Mouse (Mus musculus) heart, adult 18-20 months (tissue): ENCODE results near the gene Hsf4. TPM values are rescaled to one million over a fixed set of nuclear protein-coding genes. Genes with fewer than 3 reads are reported as not detected.
A peak's percentile ranks its signal among the peaks of the same experiment; 100 is the strongest.

Experiments used
- DNase-seq, 2 experiments: peaks; one replicate each; pipeline ENCODE4 v3.0.0; 2021 to 2022; ENCODE audit warnings: mixed read lengths in 1 of 2
- microRNA-seq, 2 experiments: library from miRNA; unstranded; fragments of <30 nt; microRNA quantifications; one replicate each; pipeline ENCODE4 v1.2.0; 2022
- total RNA-seq, 2 experiments: library from RNA; stranded (reverse); gene quantifications; 2 replicates each; pipeline ENCODE4 v1.2.3; 2021

Hsf4 gene
- total RNA-seq, 2 experiments from 2014 or later, result 4.6 to 4.7 TPM

DNA sequence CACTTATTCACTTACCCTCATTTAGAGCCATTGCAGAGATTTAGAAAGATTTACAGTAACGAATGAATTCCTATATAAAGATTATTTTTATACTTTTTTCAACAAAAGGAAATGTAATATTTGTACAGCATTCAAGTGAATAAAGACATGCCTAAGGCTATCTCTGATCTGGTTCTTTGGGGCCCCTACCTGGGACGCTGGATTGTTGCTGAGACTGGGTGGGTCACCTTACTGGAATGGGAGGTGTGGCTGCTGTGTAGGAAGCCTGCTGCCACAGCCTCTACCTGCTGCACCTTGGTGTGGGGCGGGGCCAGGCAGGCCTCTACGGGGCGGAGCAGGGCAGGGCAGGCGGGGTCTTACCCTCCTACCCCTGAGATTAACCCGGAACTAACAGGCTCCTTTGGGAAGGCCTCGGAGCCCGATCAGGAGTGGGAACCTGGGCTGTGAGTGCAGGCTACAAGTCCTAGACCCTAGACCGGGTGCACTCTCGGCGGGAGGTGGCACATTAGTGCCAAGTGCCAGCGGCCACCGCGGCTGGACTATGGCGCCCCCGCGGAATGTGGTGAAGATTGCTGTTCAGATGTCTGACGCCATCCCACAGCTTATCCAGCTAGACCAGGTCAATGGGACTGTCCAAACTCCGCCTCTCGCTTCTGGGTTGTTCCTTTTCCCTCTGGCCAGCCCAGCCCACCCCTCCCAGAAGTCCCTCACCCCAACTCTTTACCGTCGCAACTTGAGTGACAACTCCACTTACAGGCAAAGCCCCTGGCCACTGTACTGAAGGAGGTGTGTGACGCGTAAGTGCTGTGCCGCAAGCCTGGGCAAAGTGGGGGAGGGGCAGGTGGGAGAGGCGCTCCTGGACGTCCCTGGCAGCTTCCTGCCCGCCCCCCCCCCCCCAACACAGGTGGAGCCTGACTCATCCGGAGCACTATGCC lies 35.9 kb downstream of the Hsf4 start, which contains the start of gene Elmo3:
Elmo3 (plus strand) TSS at position 391 of the 935 bp plus-strand sequence.
- peak; percentile 43 to 51 for DNase-seq

DNA sequence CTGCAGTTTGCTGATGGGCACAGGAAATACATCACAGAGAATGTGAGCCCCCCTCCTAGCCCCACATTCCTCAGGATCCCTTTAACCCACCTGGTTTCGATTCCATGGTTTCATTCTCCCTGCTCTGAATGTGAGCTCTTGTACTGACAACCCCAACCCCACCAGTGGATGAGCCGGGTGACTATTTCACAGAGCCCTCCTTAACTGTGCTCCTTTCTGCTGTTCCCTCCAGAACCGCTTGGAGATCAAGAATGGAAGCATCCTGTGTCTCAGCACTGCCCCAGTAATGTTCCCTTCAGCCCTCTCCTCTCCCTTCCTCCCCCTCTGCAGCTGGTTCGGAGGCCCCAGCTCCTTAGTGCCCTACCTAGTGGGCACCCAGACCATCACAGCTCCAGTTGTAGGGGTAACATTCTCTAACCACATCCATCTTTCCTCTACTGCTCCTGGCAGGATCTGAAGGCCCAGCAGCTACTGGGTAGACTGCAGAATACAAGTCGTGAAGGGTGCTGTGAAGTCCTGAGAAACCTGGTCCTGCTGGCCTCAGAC lies 36.6 kb downstream of the Hsf4 start:
- DNase-seq, result no peak

DNA sequence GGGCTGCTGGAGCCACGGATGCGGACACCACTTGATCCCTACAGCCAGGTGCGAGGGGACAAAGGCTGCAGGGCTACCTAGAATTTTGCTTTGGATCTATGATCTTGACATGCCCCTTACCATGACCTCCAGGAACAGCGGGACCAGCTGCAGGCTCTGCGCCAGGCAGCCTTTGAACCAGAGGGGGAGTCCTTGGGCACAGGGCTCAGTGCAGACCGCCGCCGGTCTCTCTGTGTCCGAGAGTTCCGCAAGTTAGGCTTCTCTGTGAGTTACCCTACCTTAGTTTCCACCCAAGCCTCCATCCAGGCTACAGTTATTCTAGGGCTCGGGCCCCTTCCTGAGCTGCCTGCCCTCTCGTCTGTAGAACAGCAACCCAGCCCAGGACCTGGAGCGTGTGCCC lies 38.1 kb downstream of the Hsf4 start:
- DNase-seq, result no peak

DNA sequence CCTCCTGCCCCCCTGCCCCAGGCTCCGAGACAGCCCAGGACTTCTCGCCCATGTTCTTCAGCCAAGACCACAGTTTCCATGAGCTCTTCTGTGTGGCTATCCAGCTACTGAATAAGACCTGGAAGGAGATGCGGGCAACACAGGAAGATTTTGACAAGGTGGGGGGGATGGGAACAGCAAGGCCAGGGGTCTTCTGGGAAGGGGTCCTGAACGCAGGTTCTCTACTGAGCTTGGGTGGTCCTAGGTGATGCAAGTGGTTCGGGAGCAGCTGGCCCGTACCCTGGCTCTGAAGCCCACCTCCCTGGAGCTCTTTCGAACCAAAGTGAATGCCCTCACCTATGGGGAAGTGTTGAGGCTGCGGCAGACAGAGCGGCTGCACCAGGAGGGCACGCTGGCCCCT lies 38.8 kb downstream of the Hsf4 start:
- no peak for DNase-seq

DNA sequence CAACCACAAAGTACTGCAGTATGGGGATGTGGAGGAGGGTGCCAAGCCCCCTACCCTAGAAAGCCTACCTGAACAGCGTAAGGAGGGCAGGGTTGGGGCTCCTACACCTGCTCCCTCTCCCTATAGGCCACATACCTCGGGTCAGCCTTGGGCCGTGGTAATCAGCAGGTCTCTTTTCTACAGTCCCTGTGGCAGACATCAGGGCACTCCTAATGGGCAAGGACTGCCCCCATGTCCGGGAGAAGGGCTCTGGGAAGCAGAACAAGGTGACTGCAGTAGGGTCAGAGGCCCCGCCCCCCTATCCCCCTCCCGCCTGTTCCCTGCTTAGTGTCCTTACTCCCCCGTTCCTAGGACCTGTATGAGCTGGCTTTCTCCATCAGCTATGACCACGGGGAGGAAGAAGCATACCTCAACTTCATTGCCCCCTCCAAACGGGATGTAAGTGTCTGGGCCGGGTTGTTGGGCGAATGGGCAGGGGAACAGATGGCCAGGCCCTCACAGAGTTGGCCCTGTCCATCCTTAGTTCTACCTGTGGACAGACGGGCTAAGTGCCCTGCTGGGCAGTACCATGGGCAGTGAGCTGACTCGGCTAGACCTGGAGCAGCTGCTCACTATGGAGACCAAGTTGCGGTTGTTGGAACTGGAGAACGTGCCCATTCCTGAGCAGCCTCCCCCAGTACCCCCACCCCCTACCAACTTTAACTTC lies 39.7 kb downstream of the Hsf4 start:
- no peak for DNase-seq

DNA sequence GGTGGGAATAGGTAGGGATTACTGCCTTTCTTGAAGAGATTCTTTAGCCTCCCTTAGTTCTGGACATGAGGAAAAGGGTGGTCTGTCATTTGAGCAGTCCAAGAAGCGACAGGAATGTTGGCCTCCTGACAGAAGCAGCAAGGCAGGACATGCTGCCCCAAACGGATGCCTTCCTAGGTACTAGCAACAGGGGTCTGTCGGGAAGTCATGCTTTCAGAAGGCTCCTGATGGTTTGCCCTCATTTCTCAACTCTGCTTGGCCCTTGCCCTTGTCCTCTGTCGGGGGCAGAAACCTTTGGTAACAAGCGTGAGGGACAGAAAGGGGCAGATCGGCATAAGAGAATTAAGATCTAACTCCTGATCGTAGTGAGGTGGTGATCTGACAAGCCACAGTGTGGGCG lies 40.5 kb downstream of the Hsf4 start:
- no peak for DNase-seq

DNA sequence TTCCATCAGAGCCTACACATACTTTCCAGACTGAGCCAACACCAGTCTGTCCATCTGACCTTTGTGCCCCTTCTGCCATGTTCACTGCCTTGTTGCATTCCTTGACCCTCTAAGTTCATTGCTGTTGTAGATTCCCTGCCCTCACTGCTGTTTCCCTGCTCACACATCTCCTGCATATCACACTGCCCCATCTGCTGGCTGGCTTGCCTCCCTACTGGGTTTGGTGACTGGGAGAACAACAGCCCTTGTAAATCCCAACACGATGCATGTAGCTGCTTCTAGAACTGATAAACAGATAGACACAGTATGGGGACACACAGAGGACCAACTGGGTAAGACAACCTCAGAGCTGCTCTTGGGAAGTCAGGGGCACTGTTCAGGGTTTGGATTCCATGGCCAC lies 42.1 kb downstream of the Hsf4 start:
- DNase-seq, result no peak

DNA sequence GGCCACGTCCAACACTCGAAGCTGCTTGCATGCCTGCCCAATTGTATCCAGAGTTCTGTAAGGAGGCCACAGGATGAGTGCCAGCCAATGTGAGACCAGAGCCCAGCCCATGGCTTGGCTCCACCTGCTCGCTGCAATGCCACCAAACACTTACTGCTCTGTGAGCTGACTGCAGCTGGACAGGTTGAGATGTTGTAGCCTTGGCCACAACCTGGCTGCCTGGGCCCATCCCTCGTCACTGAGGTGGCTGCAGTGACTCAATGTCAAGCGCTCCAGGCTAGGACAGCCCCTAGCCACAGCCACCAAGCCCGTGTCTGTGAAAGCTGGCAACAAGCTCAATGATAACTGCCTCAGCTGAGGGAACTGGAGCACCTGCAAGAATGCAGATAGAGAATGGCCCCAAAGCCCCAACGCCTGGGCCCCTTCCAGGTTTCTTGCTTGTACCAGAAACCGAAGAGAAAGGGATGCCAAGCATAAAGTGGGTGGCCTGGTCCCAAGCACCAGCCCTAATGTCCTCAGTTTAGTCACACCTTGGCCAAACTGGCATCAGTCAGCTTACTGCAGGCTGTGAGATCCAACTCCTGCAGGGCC lies 43.4 kb downstream of the Hsf4 start:
- DNase-seq, result peak in 1 of 2 experiments; percentile 69

DNA sequence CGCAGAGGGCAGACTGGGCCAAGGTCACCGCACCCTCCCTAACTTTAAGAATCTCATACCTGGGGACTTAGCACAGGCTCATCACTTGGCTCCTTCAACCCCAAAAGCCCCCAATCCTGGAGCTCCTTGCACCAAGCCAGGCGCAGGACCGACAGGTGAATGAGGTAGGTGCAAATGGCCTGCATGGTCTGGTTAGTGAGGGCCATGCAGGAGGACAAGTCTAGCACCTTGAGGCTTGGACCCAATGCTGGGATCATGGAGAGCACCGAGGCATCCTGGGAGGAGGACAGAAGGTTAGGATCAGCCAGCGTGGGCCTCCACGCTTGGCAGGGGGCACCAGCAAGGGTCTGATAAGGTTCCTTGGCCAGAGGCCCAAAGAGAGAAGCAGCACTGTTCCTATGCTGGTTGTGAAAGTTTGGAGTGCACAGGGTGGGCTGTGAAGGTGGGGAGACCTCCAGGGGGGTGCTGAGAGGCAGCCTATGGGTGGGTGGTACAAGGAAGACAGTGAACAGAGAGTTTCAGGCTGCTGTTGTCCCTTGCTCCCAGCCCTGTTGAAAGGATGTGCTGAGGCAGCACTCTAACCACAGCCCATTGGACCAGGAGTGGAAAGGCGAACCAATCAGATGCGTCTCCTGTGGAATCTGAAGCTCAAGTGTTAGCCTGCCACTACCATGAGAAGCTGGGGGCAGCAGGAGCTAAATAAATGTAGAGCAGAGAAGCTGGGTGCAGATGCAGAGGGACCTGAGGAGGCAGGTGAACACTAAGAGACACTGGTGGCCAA lies 44.2 kb downstream of the Hsf4 start:
- DNase-seq, result no peak

DNA sequence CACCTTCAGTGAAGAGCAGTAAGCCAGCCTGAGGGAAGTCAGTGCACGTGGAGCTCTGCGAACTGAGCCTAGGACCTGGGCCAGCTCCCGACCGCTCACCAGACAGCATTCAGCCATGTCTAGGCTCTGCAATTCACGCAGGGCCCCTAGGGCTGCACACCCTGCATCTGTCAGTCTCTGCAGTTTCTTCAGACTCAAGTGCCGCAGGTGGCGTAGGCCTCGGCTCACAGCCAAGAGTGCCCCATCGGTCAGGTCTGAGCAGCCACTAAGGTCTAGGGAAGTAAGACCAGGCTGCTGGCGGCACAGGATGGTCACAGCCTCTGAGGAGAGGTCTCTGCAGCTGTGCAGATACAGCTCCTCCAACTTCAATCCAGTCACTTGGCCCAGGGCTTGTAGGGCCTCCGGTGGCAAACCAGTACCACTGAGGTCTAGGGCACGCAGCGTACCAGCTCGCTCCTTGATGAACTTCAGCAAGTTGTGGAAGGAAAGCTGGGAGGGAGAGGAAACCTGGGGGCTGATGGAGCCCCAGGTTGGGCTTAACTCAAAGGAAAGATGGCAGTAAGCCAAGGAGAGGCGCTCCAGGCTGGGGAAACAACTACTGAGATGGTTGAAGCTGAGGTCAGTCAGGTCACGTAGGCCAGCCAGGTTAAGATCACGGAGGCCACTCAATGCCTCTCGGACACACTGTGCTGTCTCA lies 45.6 kb downstream of the Hsf4 start:
- no peak for DNase-seq

DNA sequence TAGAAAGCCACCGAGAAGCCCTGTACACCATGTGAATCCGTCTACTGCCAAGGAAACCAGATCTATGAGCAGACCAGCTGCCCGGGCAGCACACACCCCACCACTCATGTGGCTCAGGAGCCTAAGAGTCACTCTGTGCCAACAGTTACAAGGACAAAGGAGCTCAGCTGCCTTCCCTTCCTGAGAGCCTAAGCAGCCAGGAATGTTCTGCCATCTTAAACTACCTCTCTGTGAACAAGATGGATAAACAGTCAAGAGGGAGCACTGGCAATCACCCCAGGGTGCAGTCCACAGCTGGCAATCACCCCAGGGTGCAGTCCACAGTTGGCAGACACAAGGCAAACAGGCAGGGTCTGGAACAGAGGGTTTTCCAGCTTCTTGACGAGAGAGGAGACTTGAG lies 48.3 kb downstream of the Hsf4 start:
- peak in 1 of 2 experiments; percentile 36 for DNase-seq

DNA sequence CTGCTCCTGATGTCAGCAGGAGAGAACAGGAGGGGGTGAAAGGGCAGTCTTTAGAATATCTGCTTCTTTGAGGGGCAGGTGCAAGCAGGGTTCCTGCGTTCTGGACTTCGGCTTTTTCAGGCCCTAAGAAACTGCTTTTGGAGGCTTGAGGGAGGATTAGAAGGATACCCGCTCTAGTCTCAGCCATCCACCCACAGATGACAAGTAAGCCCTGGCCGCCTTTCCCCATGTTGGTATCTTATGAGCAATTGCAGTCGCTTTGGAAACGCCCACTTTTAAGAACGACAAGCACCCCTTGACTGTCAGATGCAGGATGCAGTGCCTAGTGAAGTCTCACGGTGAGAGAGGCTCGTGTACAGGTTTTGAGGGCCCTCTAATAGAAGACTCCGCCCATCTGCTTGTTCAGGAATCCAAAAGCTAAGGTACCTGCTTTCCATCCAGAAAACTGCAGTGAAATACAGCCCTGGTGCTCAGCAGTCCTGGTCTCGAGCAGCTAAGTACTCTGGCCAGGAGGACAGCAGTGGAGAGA lies 49.1 kb downstream of the Hsf4 start:
- DNase-seq, result no peak

DNA sequence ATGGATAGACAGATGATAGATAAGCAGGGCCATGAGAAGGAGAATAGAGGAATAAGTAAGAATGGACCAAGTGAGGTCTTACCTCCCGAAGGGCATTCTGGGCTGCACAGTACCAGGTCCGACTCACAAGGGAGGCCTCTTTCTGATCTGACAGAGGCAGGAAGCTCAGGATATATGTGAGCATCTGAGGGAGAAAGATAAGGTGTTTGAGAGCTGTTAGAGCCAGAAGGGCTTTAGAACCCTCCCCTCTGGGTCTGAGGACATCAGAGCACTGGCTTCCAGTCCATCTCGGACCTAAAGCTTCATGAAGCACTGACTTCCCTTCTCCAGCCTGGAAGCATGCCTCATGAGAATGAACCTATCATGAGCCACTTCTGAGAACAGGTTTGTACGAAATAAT lies 53.6 kb downstream of the Hsf4 start:
- no peak for DNase-seq

Small RNA genes lying within 50 kb of the gene (microRNA-seq; reads per million reads assigned to microRNA genes)
- gene Gm27320 (0 reads per million in 2 experiments), gene Mir328 (2,157 to 3,272 reads per million in 2 experiments)

Other genes starting within 250 kb of the Hsf4 start
- gene Ces3a, start 221.2 kb upstream of the Hsf4 start, total RNA-seq, result not detected
- not detected for gene Ces3b, start 186.0 kb upstream of the Hsf4 start, total RNA-seq
- not detected for gene Ces4a, start 138.0 kb upstream of the Hsf4 start, total RNA-seq
- gene Cbfb, start 99.1 kb upstream of the Hsf4 start, total RNA-seq, result 10 to 100 TPM; 19.6 to 21.7 TPM
- gene D230025D16Rik, start 44.7 kb upstream of the Hsf4 start, total RNA-seq, result 10 to 100 TPM; 18.1 to 19.4 TPM
- gene B3gnt9, start 14.6 kb upstream of the Hsf4 start, total RNA-seq, result 1 to 10 TPM; 3.3 TPM
- gene Tradd, start 5.2 kb upstream of the Hsf4 start, total RNA-seq, result 1 to 10 TPM; 4.9 to 5.8 TPM
- 1 to 10 TPM; 2.9 to 3.0 TPM for gene Fbxl8, start 5.2 kb upstream of the Hsf4 start, total RNA-seq
- gene Nol3, start 6.3 kb downstream of the Hsf4 start, total RNA-seq, result 10 to 100 TPM; 22.1 to 25.7 TPM
- 1 to 10 TPM; 1.1 to 1.6 TPM for gene 4931428F04Rik, start 20.1 kb downstream of the Hsf4 start, total RNA-seq
- 1 to 10 TPM; 2.9 to 3.0 TPM for gene Exoc3l, start 26.3 kb downstream of the Hsf4 start, total RNA-seq
- gene E2f4, start 27.9 kb downstream of the Hsf4 start, total RNA-seq, result 10 to 100 TPM; 21.6 TPM
- 1 to 10 TPM in 1 of 2 experiments, under 1 TPM in 1; 0.60 to 1.6 TPM for gene Elmo3, start 35.8 kb downstream of the Hsf4 start, total RNA-seq
- under 1 TPM; 0.59 to 0.60 TPM for gene Lrrc29, start 56.5 kb downstream of the Hsf4 start, total RNA-seq
- gene Tmem208, start 56.6 kb downstream of the Hsf4 start, total RNA-seq, result 10 to 100 TPM; 24.3 to 26.6 TPM
- 1 to 10 TPM; 4.5 to 5.2 TPM for gene Fhod1, start 78.2 kb downstream of the Hsf4 start, total RNA-seq
- gene Slc9a5, start 79.0 kb downstream of the Hsf4 start, total RNA-seq, result under 1 TPM; 0.37 to 0.39 TPM
- gene Plekhg4, start 103.5 kb downstream of the Hsf4 start, total RNA-seq, result not detected
- not detected for gene Kctd19, start 143.7 kb downstream of the Hsf4 start, total RNA-seq
- under 1 TPM; 0.27 to 0.64 TPM for gene Lrrc36, start 143.8 kb downstream of the Hsf4 start, total RNA-seq
- gene Tppp3, start 201.7 kb downstream of the Hsf4 start, total RNA-seq, result 10 to 100 TPM; 38.0 to 41.4 TPM
- 10 to 100 TPM; 12.5 to 14.2 TPM for gene Zdhhc1, start 227.1 kb downstream of the Hsf4 start, total RNA-seq
- gene Hsd11b2, start 249.0 kb downstream of the Hsf4 start, total RNA-seq, result under 1 TPM; 0.21 to 0.22 TPM